Mouse (Mus musculus) cerebellum, postnatal 36 days (tissue): ENCODE measurements around the gene Rrp7a.
"Not testable (repeated sequence)": the region's sequence is repeated elsewhere in the genome, so short reads cannot be mapped to it uniquely, and the experiment has no call there.

Source experiments
- DNase-seq, 2 experiments: peaks; one replicate each; pipeline ENCODE4 v3.0.0; 2021 to 2022; ENCODE audit warnings: mixed read lengths in 2 of 2

The Rrp7a gene

GRCm38 (mm10) chr15:83156929-83157666, 34.5 kb upstream of the Rrp7a start:
- peak; percentile 33 to 52 for DNase-seq

GRCm38 (mm10) chr15:83155672-83156419, 33.2 kb upstream of the Rrp7a start:
- no peak for DNase-seq

- DNase-seq = no peak
Observed at GRCm38 (mm10) chr15:83154309-83154708, 31.7 kb upstream of the Rrp7a start.

GRCm38 (mm10) chr15:83150694-83151093, 28.1 kb upstream of the Rrp7a start:
- no peak for DNase-seq

- no peak for DNase-seq
Observed at GRCm38 (mm10) chr15:83150073-83150442, 27.5 kb upstream of the Rrp7a start.

- DNase-seq = peak; percentile 98 to 99
Observed at GRCm38 (mm10) chr15:83149196-83150072, 26.8 kb upstream of the Rrp7a start, which contains the start of gene Poldip3. Poldip3 (minus strand) TSS chr15:83149384.

GRCm38 (mm10) chr15:83148801-83149195, 26.2 kb upstream of the Rrp7a start:
- DNase-seq = no peak

GRCm38 (mm10) chr15:83148395-83148794, 25.8 kb upstream of the Rrp7a start:
- DNase-seq = peak in 1 of 2 experiments; percentile 9

- DNase-seq = no peak
Observed at GRCm38 (mm10) chr15:83145541-83145940, 22.9 kb upstream of the Rrp7a start.

- DNase-seq = no peak
Observed at GRCm38 (mm10) chr15:83142861-83143260, 20.3 kb upstream of the Rrp7a start.

- DNase-seq = no peak
Observed at GRCm38 (mm10) chr15:83135654-83136053, 13.1 kb upstream of the Rrp7a start.

- no peak for DNase-seq
Observed at GRCm38 (mm10) chr15:83134671-83135070, 12.1 kb upstream of the Rrp7a start.

- DNase-seq = no peak
Observed at GRCm38 (mm10) chr15:83129530-83130231, 7.1 kb upstream of the Rrp7a start.

GRCm38 (mm10) chr15:83127037-83127436, 4.4 kb upstream of the Rrp7a start:
- DNase-seq = not testable (repeated sequence)

GRCm38 (mm10) chr15:83126582-83126981, 4.0 kb upstream of the Rrp7a start:
- no peak for DNase-seq

- DNase-seq = no peak
Observed at GRCm38 (mm10) chr15:83124625-83125024, 2.0 kb upstream of the Rrp7a start.

- DNase-seq = peak; percentile 40 to 52
Observed at GRCm38 (mm10) chr15:83121709-83122565, 664 bp downstream of the Rrp7a start.

- peak; percentile 67 to 69 for DNase-seq
Observed at GRCm38 (mm10) chr15:83118360-83118759, 4.2 kb downstream of the Rrp7a start.

- DNase-seq = no peak
Observed at GRCm38 (mm10) chr15:83115071-83115470, 7.5 kb downstream of the Rrp7a start.

GRCm38 (mm10) chr15:83114106-83114505, 8.5 kb downstream of the Rrp7a start:
- DNase-seq = no peak

GRCm38 (mm10) chr15:83112898-83113297, 9.7 kb downstream of the Rrp7a start:
- DNase-seq = peak; percentile 64 to 70
